Mouse (Mus musculus) ES-Bruce4 (cell line): ENCODE measurements around the gene Tmem239. TPM values are rescaled to one million over a fixed set of nuclear protein-coding genes. Genes with fewer than 3 reads are reported as not detected.

Experiments
- H3K27ac ChIP-seq: 2 replicates; pipeline ENCODE4 v1.5.1; 2012; ENCODE audit warnings: low read length, inconsistent platforms; ENCODE audit not compliant: insufficient read depth
- H3K27me3 ChIP-seq: 2 replicates; pipeline ENCODE4 v1.6.1; 2012; ENCODE audit warnings: mild to moderate bottlenecking, low read length, inconsistent platforms; ENCODE audit not compliant: control insufficient read depth, poor library complexity, insufficient read depth, severe bottlenecking
- H3K36me3 ChIP-seq: 2 replicates; pipeline ENCODE4 v1.6.1; 2012; ENCODE audit warnings: inconsistent platforms, mild to moderate bottlenecking, low read length, moderate library complexity; ENCODE audit not compliant: control insufficient read depth, poor library complexity, insufficient read depth, severe bottlenecking
- H3K4me1 ChIP-seq: one replicate; pipeline ENCODE4 v1.8.1; 2011; ENCODE audit warnings: low read length; ENCODE audit not compliant: control insufficient read depth, insufficient read depth
- H3K4me3 ChIP-seq: 2 replicates; pipeline ENCODE4 v1.5.1; 2011; ENCODE audit warnings: low read depth, mild to moderate bottlenecking, low read length
- H3K9ac ChIP-seq: 2 replicates; pipeline ENCODE4 v1.6.1; 2012; ENCODE audit warnings: low read depth, mild to moderate bottlenecking, inconsistent platforms; ENCODE audit not compliant: poor library complexity, severe bottlenecking
- H3K9me3 ChIP-seq: replicated peaks from 2 replicates; pipeline ENCODE4 v1.6.1; 2012; ENCODE audit warnings: mild to moderate bottlenecking, low read length, inconsistent platforms; ENCODE audit not compliant: control insufficient read depth, poor library complexity, insufficient read depth, severe bottlenecking
- CTCF ChIP-seq: IDR thresholded peaks from one replicate; pipeline ENCODE4 v1.8.1; 2011; ENCODE audit warnings: low read depth, low read length
- EP300 ChIP-seq: IDR thresholded peaks from 2 replicates; pipeline ENCODE4 v1.6.1; 2011; ENCODE audit warnings: low read depth, low read length; ENCODE audit not compliant: insufficient read depth
- POLR2A ChIP-seq: IDR thresholded peaks from one replicate; pipeline ENCODE4 v1.8.1; 2011; ENCODE audit warnings: low read length; ENCODE audit not compliant: insufficient read depth
- polyA plus RNA-seq: library from polyadenylated mRNA; stranded (reverse); fragments of >200 nt; gene quantifications from 2 replicates; pipeline ENCODE4 v1.2.4, GENCODE M21; 2011; ENCODE audit warnings: low read depth; ENCODE audit not compliant: missing spikeins, insufficient read depth, insufficient read length

Gene Tmem239
- polyA plus RNA-seq, 1 experiment, result not detected

DNA sequence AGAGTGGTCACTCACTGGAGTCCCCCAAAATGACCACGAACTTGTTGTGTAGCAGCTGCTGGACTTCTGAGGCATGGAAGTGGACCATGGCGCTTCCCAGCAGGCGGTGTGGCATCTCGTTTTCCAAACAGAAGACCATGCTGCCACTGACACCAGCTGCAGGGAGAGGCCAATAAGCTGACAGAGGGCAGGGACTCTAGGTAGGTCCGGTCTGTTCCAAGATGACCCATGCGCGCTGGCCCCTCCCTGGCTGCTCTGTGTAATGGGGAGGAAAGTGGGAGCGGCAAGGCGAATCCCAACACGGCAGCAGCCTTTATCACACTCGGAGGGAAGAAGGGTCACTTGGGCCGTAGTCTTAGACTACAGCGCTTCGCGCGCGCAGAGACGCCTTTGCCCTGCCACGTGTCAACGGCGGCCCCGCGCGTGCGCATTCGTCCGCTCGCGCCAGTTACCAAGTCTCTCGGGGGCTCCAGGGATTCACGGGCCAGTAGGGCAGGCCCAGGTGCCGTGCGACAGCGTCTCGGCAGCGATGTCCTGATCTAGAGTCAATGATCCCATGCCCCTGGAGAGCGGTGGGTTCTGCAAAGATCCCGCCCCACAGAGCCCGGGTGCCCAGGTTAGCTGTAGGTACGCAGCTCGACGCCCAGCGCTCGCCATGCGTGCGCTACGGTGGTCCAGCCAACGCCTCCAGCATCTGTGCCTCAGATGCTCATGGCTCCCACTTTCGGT lies 17.3 kb downstream of the Tmem239 start:
- peak overlapping the region; percentile 93 for H3K4me3 ChIP-seq
- H3K9ac ChIP-seq, result peak overlapping the region; percentile 69
- no peaks in the 10 kb centered on the region for H3K36me3 ChIP-seq
- H3K27me3 ChIP-seq, result no peaks in the 10 kb centered on the region
- H3K4me1 ChIP-seq, result no peaks in the 10 kb centered on the region
- no peak overlapping the region for H3K27ac ChIP-seq
- H3K9me3 ChIP-seq, result no peaks in the 10 kb centered on the region
- TF ChIP-seq CTCF, result no peak
- no peak for TF ChIP-seq EP300
- no peak for TF ChIP-seq POLR2A

GRCm38 (mm10) chr2:130424126-130424853 lies 18.0 kb downstream of the Tmem239 start, which contains the start of the genes Vps16 and Pced1a:
Vps16 (plus strand) TSS chr2:130424339.
Pced1a (minus strand) TSS chr2:130424701.
- H3K9ac ChIP-seq, result peak within 1 kb of the TSS; percentile 69
- no peak for TF ChIP-seq POLR2A
- TF ChIP-seq CTCF, result peak; percentile 2
- no peaks in the 10 kb centered on the region for H3K27me3 ChIP-seq
- no peaks in the 10 kb centered on the region for H3K9me3 ChIP-seq
- H3K4me1 ChIP-seq, result no peaks in the 10 kb centered on the region
- H3K4me3 ChIP-seq, result peak within 1 kb of the TSS; percentile 93
- no peak within 1 kb of the TSS for H3K27ac ChIP-seq
- no peaks in the 10 kb centered on the region for H3K36me3 ChIP-seq

- no peak for TF ChIP-seq CTCF
- TF ChIP-seq POLR2A, result no peak
- no peak for TF ChIP-seq EP300
- no peaks in the 10 kb centered on the region for H3K36me3 ChIP-seq
- peak overlapping the region; percentile 93 for H3K4me3 ChIP-seq
- no peaks in the 10 kb centered on the region for H3K4me1 ChIP-seq
- no peaks in the 10 kb centered on the region for H3K9me3 ChIP-seq
- H3K27ac ChIP-seq, result no peak overlapping the region
- no peaks in the 10 kb centered on the region for H3K27me3 ChIP-seq
- peak overlapping the region; percentile 69 for H3K9ac ChIP-seq
These were observed 18.8 kb downstream of the Tmem239 start for GRCm38 (mm10) chr2:130425112-130425511.

- no peak overlapping the region for H3K4me3 ChIP-seq
- TF ChIP-seq CTCF (no peak), POLR2A (no peak), EP300 (no peak)
- H3K4me1 ChIP-seq, result no peaks in the 10 kb centered on the region
- no peak overlapping the region for H3K9ac ChIP-seq
- peaks cover 3% of the 10 kb centered on the region; the same call in 1 of the 2 replicates for H3K36me3 ChIP-seq
- no peaks in the 10 kb centered on the region for H3K27me3 ChIP-seq
- no peak overlapping the region for H3K27ac ChIP-seq
- H3K9me3 ChIP-seq, result no peaks in the 10 kb centered on the region
These were observed 23.6 kb downstream of the Tmem239 start for GRCm38 (mm10) chr2:130429851-130430250.

- Histone ChIP-seq H3K27me3 (no peaks in the 10 kb centered on the region), H3K4me1 (no peaks in the 10 kb centered on the region), H3K4me3 (no peak overlapping the region), H3K9ac (no peak overlapping the region), H3K9me3 (no peaks in the 10 kb centered on the region), H3K27ac (no peak overlapping the region), H3K36me3 (peaks cover 3% of the 10 kb centered on the region; the same call in 1 of the 2 replicates)
- TF ChIP-seq EP300 (no peak), CTCF (no peak), POLR2A (no peak)
These were observed 24.2 kb downstream of the Tmem239 start for GRCm38 (mm10) chr2:130430484-130430883.

GRCm38 (mm10) chr2:130432157-130432556 lies 25.9 kb downstream of the Tmem239 start:
- Histone ChIP-seq H3K9me3 (no peaks in the 10 kb centered on the region), H3K4me3 (no peak overlapping the region), H3K27me3 (no peaks in the 10 kb centered on the region), H3K4me1 (no peaks in the 10 kb centered on the region), H3K36me3 (peaks cover 3% of the 10 kb centered on the region; the same call in 1 of the 2 replicates), H3K27ac (no peak overlapping the region), H3K9ac (no peak overlapping the region)
- no peak for TF ChIP-seq POLR2A
- TF ChIP-seq CTCF, result no peak
- TF ChIP-seq EP300, result no peak
